Mouse (Mus musculus): ENCODE data around the gene Cnr2. TPM values are rescaled to one million over a fixed set of nuclear protein-coding genes. Genes with fewer than 3 reads are reported as not detected.
A peak's percentile ranks its signal among the peaks of the same experiment; 100 is the strongest.

The Cnr2 gene
- total and polyA plus RNA-seq, 3 experiments = 6.8 to 10.2 TPM; not detected in 1

DNA sequence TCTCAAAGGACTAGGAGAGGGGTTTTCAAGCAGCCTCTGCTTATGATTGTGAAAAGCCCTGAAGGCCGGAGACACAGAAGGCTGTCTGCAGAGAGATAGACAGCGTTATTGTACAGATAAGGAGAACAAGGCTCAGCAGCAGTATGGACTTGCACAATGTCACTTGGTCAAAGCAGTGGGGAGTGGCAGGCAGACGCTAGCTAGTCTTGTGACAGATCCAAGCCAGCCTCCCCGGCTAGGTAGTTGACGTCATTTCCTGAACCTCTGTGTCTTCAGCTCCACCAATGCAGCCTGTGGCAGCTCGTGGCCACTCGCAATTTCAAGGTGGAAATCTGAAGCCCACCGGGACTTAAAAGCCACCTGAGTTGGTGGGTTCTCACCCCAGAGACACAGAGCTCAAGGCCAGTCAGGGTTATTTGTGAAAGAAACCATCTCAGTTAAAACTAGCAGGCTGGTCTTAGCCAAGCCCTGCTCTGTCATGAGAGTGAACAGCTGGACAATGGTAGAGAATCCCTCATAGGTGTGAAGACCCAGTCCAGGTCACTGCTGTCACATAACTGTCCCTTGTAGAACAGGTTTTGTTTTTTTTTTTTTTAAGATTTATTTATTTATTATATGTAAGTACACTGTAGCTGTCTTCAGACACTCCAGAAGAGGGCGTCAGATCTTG is 3.3 kb downstream of the Cnr2 start (continued):
- TF ChIP-seq CHD2 (IDR thresholded peaks at IDR 0.05; ENCODE audit: low read length) (no peak), ELF1 (IDR thresholded peaks at IDR 0.05; ENCODE audit: low read depth, low read length) (no peak), EP300 (IDR thresholded peaks at IDR 0.05; ENCODE audit: low read depth in 1 of 2, low read length in 2 of 2) (peak; percentile 84 to 89)

GRCm38 (mm10) chr4:135899050-135899448 is 3.9 kb downstream of the Cnr2 start:
- DNase-seq (ENCODE audit: low read depth, low spot score) = peak; percentile 20
- Histone ChIP-seq H3K27ac (ENCODE audit: control insufficient read depth, low read depth, low read length) (no peak overlapping the region), H3K4me3 (ENCODE audit: control insufficient read depth in 1 of 2, insufficient read depth in 1 of 2, low read depth in 2 of 2, low read length in 2 of 2) (no peak overlapping the region), H3K27me3 (ENCODE audit: control insufficient read depth in 1 of 2, insufficient read depth in 2 of 2, low read length in 2 of 2) (no peaks in the 10 kb centered on the region), H3K4me1 (ENCODE audit: control insufficient read depth in 1 of 2, insufficient read depth in 2 of 2, low read length in 2 of 2) (peaks cover 19 to 38% of the 10 kb centered on the region in 2 experiments), H3K9me3 (replicated peaks; ENCODE audit: insufficient read depth, low read length) (no peaks in the 10 kb centered on the region), H3K9ac (ENCODE audit: control insufficient read depth, low read depth, low read length, poor library complexity, severe bottlenecking) (no peak overlapping the region), H3K36me3 (ENCODE audit: control insufficient read depth in 1 of 2, insufficient read depth in 2 of 2, low read length in 2 of 2) (peaks cover 0 to 24% of the 10 kb centered on the region in 2 experiments; a peak in 2 of 4 replicates), H3K79me2 (ENCODE audit: control insufficient read depth, insufficient read depth, low read length, poor library complexity) (peaks cover 5% of the 10 kb centered on the region)
- TF ChIP-seq ZNF384 (IDR thresholded peaks at IDR 0.05; ENCODE audit: low read depth, low read length) (no peak), EP300 (IDR thresholded peaks at IDR 0.05; ENCODE audit: low read depth in 1 of 2, low read length in 2 of 2) (no peak), MAFK (IDR thresholded peaks at IDR 0.05; ENCODE audit: borderline replicate concordance, low read depth, low read length) (no peak), POLR2AphosphoS2 (IDR thresholded peaks at IDR 0.05; ENCODE audit: low read length) (no peak), HCFC1 (IDR thresholded peaks at IDR 0.05; ENCODE audit: low read depth, low read length) (no peak), NELFE (IDR thresholded peaks at IDR 0.05; ENCODE audit: low read depth, low read length) (no peak), GATA1 (IDR thresholded peaks at IDR 0.05; ENCODE audit: low read depth, low read length) (no peak)

DNA sequence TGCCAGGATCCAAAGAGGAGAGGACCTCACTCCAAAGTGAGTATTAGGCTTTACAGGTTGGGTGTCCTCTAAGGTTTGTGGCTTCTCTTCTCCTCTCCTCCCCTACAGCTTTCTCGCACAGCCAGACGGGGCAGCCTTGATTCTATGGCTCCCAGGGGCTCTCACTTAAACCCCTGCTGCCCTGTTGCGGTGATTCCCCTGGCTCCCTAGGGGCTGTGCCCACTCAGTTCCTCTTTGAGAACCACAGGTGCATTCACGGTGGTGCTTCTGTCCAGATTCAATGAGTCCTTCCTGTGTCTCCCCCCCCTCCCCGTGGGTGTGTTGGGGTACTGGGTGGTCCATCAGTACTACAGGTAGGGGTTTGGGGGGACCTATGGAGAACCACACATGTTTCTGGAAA is 4.8 kb downstream of the Cnr2 start:
- peaks cover 0 to 22% of the 10 kb centered on the region in 2 experiments; a peak in 2 of 4 replicates for H3K36me3 ChIP-seq (ENCODE audit: control insufficient read depth in 1 of 2, insufficient read depth in 2 of 2, low read length in 2 of 2)
- no peak overlapping the region for H3K27ac ChIP-seq (ENCODE audit: control insufficient read depth, low read depth, low read length)
- H3K4me3 ChIP-seq (ENCODE audit: control insufficient read depth in 1 of 2, insufficient read depth in 1 of 2, low read depth in 2 of 2, low read length in 2 of 2) = no peak overlapping the region
- no peak for DNase-seq (ENCODE audit: low read depth, low spot score)
- no peaks in the 10 kb centered on the region for H3K27me3 ChIP-seq (ENCODE audit: control insufficient read depth in 1 of 2, insufficient read depth in 2 of 2, low read length in 2 of 2)
- H3K9me3 ChIP-seq (replicated peaks; ENCODE audit: insufficient read depth, low read length) = no peaks in the 10 kb centered on the region
- TF ChIP-seq UBTF (IDR thresholded peaks at IDR 0.05; ENCODE audit: borderline replicate concordance, insufficient read depth, low read depth, low read length) (no peak), EP300 (IDR thresholded peaks at IDR 0.05; ENCODE audit: low read depth in 1 of 2, low read length in 2 of 2) (no peak)
- H3K4me1 ChIP-seq (ENCODE audit: control insufficient read depth in 1 of 2, insufficient read depth in 2 of 2, low read length in 2 of 2) = peaks cover 18 to 35% of the 10 kb centered on the region in 2 experiments
- H3K79me2 ChIP-seq (ENCODE audit: control insufficient read depth, insufficient read depth, low read length, poor library complexity) = peaks cover 5% of the 10 kb centered on the region
- no peak overlapping the region for H3K9ac ChIP-seq (ENCODE audit: control insufficient read depth, low read depth, low read length, poor library complexity, severe bottlenecking)
